Mouse (Mus musculus) heart, postnatal 0 days (tissue): ENCODE measurements around the gene Trim50. TPM values are rescaled to one million over a fixed set of nuclear protein-coding genes. Genes with fewer than 3 reads are reported as not detected.

Experiments
- ATAC-seq: fragments of 200-750 bp; cut with Nextera tagmentation; 2 replicates; pipeline ENCODE4 v1.8.0; 2017; ENCODE audit warnings: low read depth, moderate number of reproducible peaks, moderate library complexity; ENCODE audit not compliant: insufficient read depth
- DNase-seq: peaks from one replicate; pipeline ENCODE4 v3.0.0-alpha.2; 2016; ENCODE audit warnings: low spot score
- H3K27ac ChIP-seq: fragments of 300-500 bp; sonication (generic); 2 replicates; pipeline ENCODE4 v1.5.1; 2014; ENCODE audit warnings: low read depth, mild to moderate bottlenecking
- H3K27me3 ChIP-seq: fragments of 300-500 bp; sonication (generic); 2 replicates; pipeline ENCODE4 v1.6.1; 2014; ENCODE audit warnings: low read length, mixed read lengths; ENCODE audit not compliant: control insufficient read depth, insufficient read depth
- H3K36me3 ChIP-seq: fragments of 300-500 bp; sonication (generic); replicated peaks from 2 replicates; pipeline ENCODE4 v1.6.1; 2014; ENCODE audit warnings: low read length, mixed read lengths; ENCODE audit not compliant: control insufficient read depth, insufficient read depth
- H3K4me1 ChIP-seq: fragments of 300-500 bp; sonication (generic); 2 replicates; pipeline ENCODE4 v1.6.1; 2014; ENCODE audit warnings: antibody characterized with exemption; ENCODE audit not compliant: control insufficient read depth, insufficient read depth
- H3K4me2 ChIP-seq: fragments of 300-500 bp; sonication (generic); 2 replicates; pipeline ENCODE4 v1.6.1; 2014; ENCODE audit warnings: low read depth, mild to moderate bottlenecking, low read length, moderate library complexity
- H3K4me3 ChIP-seq: fragments of 300-500 bp; sonication (generic); 2 replicates; pipeline ENCODE4 v1.5.1; 2014; ENCODE audit warnings: low read depth, low read length
- H3K9ac ChIP-seq: fragments of 300-500 bp; sonication (generic); replicated peaks from 2 replicates; pipeline ENCODE4 v1.6.1; 2014; ENCODE audit warnings: low read depth, low read length, mixed read lengths
- H3K9me3 ChIP-seq: fragments of 300-500 bp; sonication (generic); replicated peaks from 2 replicates; pipeline ENCODE4 v1.6.1; 2016; ENCODE audit warnings: low read length; ENCODE audit not compliant: control insufficient read depth
- CTCF ChIP-seq: IDR thresholded peaks from 2 replicates; pipeline ENCODE4 v1.5.1; 2016; ENCODE audit warnings: antibody characterized with exemption, control low read depth, low read depth
- EP300 ChIP-seq: IDR thresholded peaks from 2 replicates; pipeline ENCODE4 v1.6.1; 2016; ENCODE audit warnings: antibody characterized with exemption, low read depth
- WGBS: fragments of 180-500 bp; shearing (Covaris S2); extraction: QIAGEN DNeasy Blood & Tissue Kit; methylation state at CpG from one replicate; pipeline ENCODE4 v1.1.7; 2014; 5-methylcytosine and 5-hydroxymethylcytosine counted together
- microRNA-seq: library from miRNA; unstranded; fragments of <30 nt; microRNA quantifications from one replicate; pipeline ENCODE4, GENCODE M21; 2016
- polyA plus RNA-seq: library from polyadenylated mRNA; unstranded; fragments of >200 nt; fragmentation: Nextera tagmentation; extraction: Ambion mirVana; gene quantifications from 2 replicates; pipeline ENCODE4 v1.2.1, GENCODE M21; 2015
- total RNA-seq: library from RNA; depleted of rRNA; stranded (reverse); fragments of >200 nt; gene quantifications from 2 replicates; pipeline ENCODE4 v1.2.3, GENCODE M21; 2014; ENCODE audit warnings: low replicate concordance; rRNA removed

Trim50 gene
- total and polyA plus RNA-seq, 2 experiments from 2014 or later: not detected

GRCm38 (mm10) chr5:135410266-135410665 is 57.2 kb downstream of the Trim50 start:
- Histone ChIP-seq H3K9me3 (no peaks in the 10 kb centered on the region), H3K4me1 (no peaks in the 10 kb centered on the region), H3K27ac (no peak overlapping the region), H3K27me3 (no peaks in the 10 kb centered on the region), H3K4me2 (no peak overlapping the region), H3K9ac (no peak overlapping the region), H3K36me3 (peaks cover 38% of the 10 kb centered on the region), H3K4me3 (no peak overlapping the region)
- WGBS: 85% methylated on average over 9 of the region's 9 CpGs
- ATAC-seq (no peak), DNase-seq (no peak)
- TF ChIP-seq CTCF (no peak), EP300 (no peak)

Small RNA genes within 50 kb of the gene (microRNA-seq; reads per million reads assigned to microRNA genes)
- 1.1 reads per million for gene Mir7033

Other genes with a start within 250 kb of the Trim50 start
- 30.0 and 66.2 TPM in 2 replicates for gene Tbl2, start 203.6 kb upstream of the Trim50 start, total RNA-seq
- 10.4 and 11.3 TPM in 2 replicates for gene Tbl2, start 203.6 kb upstream of the Trim50 start, polyA plus RNA-seq
- gene Bcl7b, start 185.0 kb upstream of the Trim50 start, total RNA-seq: 10.6 and 23.2 TPM in 2 replicates
- gene Bcl7b, start 185.0 kb upstream of the Trim50 start, polyA plus RNA-seq: 51.8 and 54.5 TPM in 2 replicates
- 21.3 and 30.0 TPM in 2 replicates for gene Baz1b, start 166.0 kb upstream of the Trim50 start, total RNA-seq
- 11.9 and 13.1 TPM in 2 replicates for gene Baz1b, start 166.0 kb upstream of the Trim50 start, polyA plus RNA-seq
- 3.3 and 7.4 TPM in 2 replicates for gene Fzd9, start 102.1 kb upstream of the Trim50 start, total RNA-seq
- gene Fzd9, start 102.1 kb upstream of the Trim50 start, polyA plus RNA-seq: 1.8 and 2.4 TPM in 2 replicates
- gene Fkbp6, start 3.3 kb upstream of the Trim50 start, total RNA-seq: not detected in 2 replicates
- not detected in 2 replicates for gene Fkbp6, start 3.3 kb upstream of the Trim50 start, polyA plus RNA-seq
- 8.7 and 19.3 TPM in 2 replicates for gene Nsun5, start 16.7 kb downstream of the Trim50 start, total RNA-seq
- 11.4 and 13.1 TPM in 2 replicates for gene Nsun5, start 16.7 kb downstream of the Trim50 start, polyA plus RNA-seq
- 8.4 and 10.3 TPM in 2 replicates for gene Pom121, start 41.3 kb downstream of the Trim50 start, total RNA-seq
- gene Pom121, start 41.3 kb downstream of the Trim50 start, polyA plus RNA-seq: 3.6 and 4.4 TPM in 2 replicates
- 41.0 and 47.2 TPM in 2 replicates for gene Hip1, start 191.8 kb downstream of the Trim50 start, total RNA-seq
- gene Hip1, start 191.8 kb downstream of the Trim50 start, polyA plus RNA-seq: 9.8 and 10.1 TPM in 2 replicates
- gene Ccl26, start 210.3 kb downstream of the Trim50 start, total RNA-seq: not detected in 2 replicates
- gene Ccl26, start 210.3 kb downstream of the Trim50 start, polyA plus RNA-seq: not detected in 2 replicates
- not detected in 2 replicates for gene Ccl24, start 219.8 kb downstream of the Trim50 start, total RNA-seq
- gene Ccl24, start 219.8 kb downstream of the Trim50 start, polyA plus RNA-seq: 0.45 and 0.82 TPM in 2 replicates